Mouse (Mus musculus) CD4-positive, CD25-positive, alpha-beta regulatory T cell, adult 4 months (primary cell): ENCODE results near the gene Kctd13. TPM values are rescaled to one million over a fixed set of nuclear protein-coding genes. Genes with fewer than 3 reads are reported as not detected.

Experiments
- ATAC-seq: one replicate; pipeline ENCODE4 v1.8.0; 2017
- polyA plus RNA-seq, 2 experiments: library from polyadenylated mRNA; unstranded; fragments of 100-300 nt; shearing (Covaris generic); gene quantifications; one replicate each; pipeline ENCODE4 v1.2.1; 2017

The Kctd13 gene
- polyA plus RNA-seq, 2 experiments from 2014 or later, result 5.5 to 8.9 TPM

- no peak for ATAC-seq
These were observed 56.2 kb downstream of the Kctd13 start for GRCm38 (mm10) chr7:126984667-126985444.

GRCm38 (mm10) chr7:126986319-126986718, 57.6 kb downstream of the Kctd13 start:
- ATAC-seq, result no peak

- no peak for ATAC-seq
These were observed 60.1 kb downstream of the Kctd13 start for GRCm38 (mm10) chr7:126988816-126989215.

Other genes with a start within 250 kb of the Kctd13 start
- 100 to 1,000 TPM in 1 of 2 experiments, 10 to 100 TPM in 1; 82.6 to 175 TPM for gene Bola2, start 233.5 kb upstream of the Kctd13 start, polyA plus RNA-seq
- 10 to 100 TPM; 10.6 to 21.4 TPM for gene Slx1b, start 233.1 kb upstream of the Kctd13 start, polyA plus RNA-seq
- 1,000 to 10,000 TPM; 2,251 to 2,782 TPM for gene Coro1a, start 221.1 kb upstream of the Kctd13 start, polyA plus RNA-seq
- 10 to 100 TPM; 16.9 to 17.8 TPM for gene Mapk3, start 169.3 kb upstream of the Kctd13 start, polyA plus RNA-seq
- gene Gdpd3, start 162.5 kb upstream of the Kctd13 start, polyA plus RNA-seq, result 10 to 100 TPM; 13.9 to 17.4 TPM
- gene Ypel3, start 151.9 kb upstream of the Kctd13 start, polyA plus RNA-seq, result 10 to 100 TPM; 58.4 to 83.8 TPM
- gene Tbx6, start 147.4 kb upstream of the Kctd13 start, polyA plus RNA-seq, result 1 to 10 TPM; 5.9 to 7.5 TPM
- gene Ppp4c, start 136.4 kb upstream of the Kctd13 start, polyA plus RNA-seq, result 100 to 1,000 TPM; 139 to 140 TPM
- gene Fam57b, start 131.2 kb upstream of the Kctd13 start, polyA plus RNA-seq, result not detected
- not detected for gene 4930451I11Rik, start 97.2 kb upstream of the Kctd13 start, polyA plus RNA-seq
- not detected for gene Doc2a, start 81.5 kb upstream of the Kctd13 start, polyA plus RNA-seq
- gene Hirip3, start 66.9 kb upstream of the Kctd13 start, polyA plus RNA-seq, result 10 to 100 TPM; 12.7 to 20.6 TPM
- 10 to 100 TPM; 53.9 to 55.7 TPM for gene Ino80e, start 66.5 kb upstream of the Kctd13 start, polyA plus RNA-seq
- 10 to 100 TPM; 15.3 to 15.6 TPM for gene Taok2, start 44.2 kb upstream of the Kctd13 start, polyA plus RNA-seq
- gene Tmem219, start 6.0 kb upstream of the Kctd13 start, polyA plus RNA-seq, result 10 to 100 TPM; 40.2 to 53.2 TPM
- gene Asphd1, start 20.7 kb downstream of the Kctd13 start, polyA plus RNA-seq, result under 1 TPM; 0.48 to 0.51 TPM
- 1 to 10 TPM; 1.5 to 1.8 TPM for gene Sez6l2, start 21.7 kb downstream of the Kctd13 start, polyA plus RNA-seq
- 100 to 1,000 TPM; 121 to 152 TPM for gene Cdipt, start 47.0 kb downstream of the Kctd13 start, polyA plus RNA-seq
- 1 to 10 TPM in 1 of 2 experiments, under 1 TPM in 1; 0.32 to 1.1 TPM for gene Cdiptos, start 47.2 kb downstream of the Kctd13 start, polyA plus RNA-seq
- gene Mvp, start 85.7 kb downstream of the Kctd13 start, polyA plus RNA-seq, result 10 to 100 TPM; 13.7 to 20.9 TPM
- 1 to 10 TPM; 1.3 to 2.4 TPM for gene Pagr1b, start 87.6 kb downstream of the Kctd13 start, polyA plus RNA-seq
- 10 to 100 TPM; 49.2 to 70.1 TPM for gene Pagr1a, start 88.5 kb downstream of the Kctd13 start, polyA plus RNA-seq
- 10 to 100 TPM; 12.5 to 49.1 TPM for gene Gm42742, start 92.2 kb downstream of the Kctd13 start, polyA plus RNA-seq
- 1 to 10 TPM; 2.6 to 3.3 TPM for gene Prrt2, start 92.3 kb downstream of the Kctd13 start, polyA plus RNA-seq
- 10 to 100 TPM; 14.5 to 18.4 TPM for gene Maz, start 98.2 kb downstream of the Kctd13 start, polyA plus RNA-seq
- 10 to 100 TPM; 13.9 to 20.5 TPM for gene Kif22, start 113.6 kb downstream of the Kctd13 start, polyA plus RNA-seq
- gene Zg16, start 158.4 kb downstream of the Kctd13 start, polyA plus RNA-seq, result under 1 TPM in 1 of 2 experiments, not detected in 1; 0.81 TPM
- gene AI467606, start 162.5 kb downstream of the Kctd13 start, polyA plus RNA-seq, result 100 to 1,000 TPM; 274 to 321 TPM
- 10 to 100 TPM in 1 of 2 experiments, 1 to 10 TPM in 1; 7.5 to 15.2 TPM for gene Qprt, start 193.3 kb downstream of the Kctd13 start, polyA plus RNA-seq
- gene Spn, start 208.9 kb downstream of the Kctd13 start, polyA plus RNA-seq, result 100 to 1,000 TPM; 101 to 103 TPM